Mouse (Mus musculus) lung, embryonic 14.5 days (tissue): ENCODE measurements at regions not wholly inside any gene's neighbourhood (a gene's known extent, or its start where the extent isn't known, plus 50 kb on each side); places are given as distances from the start of the nearest gene placed in this dataset.

Experiments
- ATAC-seq: fragments of 200-750 bp; cut with Nextera tagmentation; 2 replicates; pipeline ENCODE4 v1.8.0; 2017; ENCODE audit warnings: mild to moderate bottlenecking, moderate TSS enrichment, moderate library complexity; ENCODE audit not compliant: insufficient read depth
- DNase-seq: peaks from one replicate; pipeline ENCODE4 v3.0.0-alpha.2; 2015
- H3K27ac ChIP-seq: fragments of 300-500 bp; sonication (generic); 2 replicates; pipeline ENCODE4 v1.5.1; 2014; ENCODE audit warnings: low read depth, mild to moderate bottlenecking, moderate library complexity
- H3K27me3 ChIP-seq: fragments of 300-500 bp; sonication (generic); 2 replicates; pipeline ENCODE4 v1.6.1; 2014; ENCODE audit warnings: low read length, control low read depth; ENCODE audit not compliant: insufficient read depth
- H3K36me3 ChIP-seq: fragments of 300-500 bp; sonication (generic); 2 replicates; pipeline ENCODE4 v1.6.1; 2014; ENCODE audit warnings: control low read depth; ENCODE audit not compliant: insufficient read depth
- H3K4me1 ChIP-seq: fragments of 300-500 bp; sonication (generic); 2 replicates; pipeline ENCODE4 v1.6.1; 2014; ENCODE audit warnings: antibody characterized with exemption, control low read depth; ENCODE audit not compliant: insufficient read depth
- H3K4me2 ChIP-seq: fragments of 300-500 bp; sonication (generic); 2 replicates; pipeline ENCODE4 v1.6.1; 2014; ENCODE audit warnings: mild to moderate bottlenecking
- H3K4me3 ChIP-seq: fragments of 300-500 bp; sonication (generic); 2 replicates; pipeline ENCODE4 v1.5.1; 2014; ENCODE audit warnings: low read depth, low read length
- H3K9ac ChIP-seq: fragments of 300-500 bp; sonication (generic); 2 replicates; pipeline ENCODE4 v1.6.1; 2014
- H3K9me3 ChIP-seq: fragments of 300-500 bp; sonication (generic); 2 replicates; pipeline ENCODE4 v1.6.1; 2016; ENCODE audit warnings: low read depth, low read length, control low read depth
- CTCF ChIP-seq: IDR thresholded peaks from 2 replicates; pipeline ENCODE4 v1.5.1; 2016; ENCODE audit warnings: antibody characterized with exemption, low read depth
- WGBS: fragments of 180-500 bp; shearing (Covaris S2); extraction: QIAGEN DNeasy Blood & Tissue Kit; methylation state at CpG from one replicate; pipeline ENCODE4 v1.1.7; 2014; 5-methylcytosine and 5-hydroxymethylcytosine counted together

DNA sequence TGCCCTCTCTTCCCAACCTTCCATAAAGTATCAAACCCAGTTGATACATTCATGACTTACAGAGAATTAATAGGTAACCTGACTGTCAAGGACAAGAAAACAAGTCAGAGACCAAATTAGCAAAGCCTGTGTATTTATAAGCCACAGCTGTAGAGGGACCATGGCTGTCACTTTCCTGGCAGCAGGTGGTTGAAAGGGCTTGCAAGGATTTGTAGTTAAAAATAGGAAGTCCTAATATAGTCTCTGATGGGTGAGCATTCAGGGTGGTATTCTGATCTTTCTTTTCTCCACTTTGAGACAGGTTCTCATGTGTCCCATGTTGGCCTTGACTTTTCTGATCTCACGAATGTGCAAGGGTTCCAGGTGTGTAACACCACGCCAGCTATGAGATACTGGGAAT lies 63.7 kb upstream of the Ddx18 start:
- no peak for ATAC-seq
- 74% methylated on average over 2 of the region's 2 CpGs for WGBS
- no peak overlapping the region for H3K4me3 ChIP-seq
- H3K4me2 ChIP-seq, result no peak overlapping the region
- no peak for TF ChIP-seq CTCF
- no peaks in the 10 kb centered on the region for H3K4me1 ChIP-seq
- no peak overlapping the region for H3K27ac ChIP-seq
- no peaks in the 10 kb centered on the region for H3K36me3 ChIP-seq
- no peaks in the 10 kb centered on the region for H3K27me3 ChIP-seq
- no peak overlapping the region for H3K9ac ChIP-seq
- H3K9me3 ChIP-seq, result no peaks in the 10 kb centered on the region
- DNase-seq, result no peak

DNA sequence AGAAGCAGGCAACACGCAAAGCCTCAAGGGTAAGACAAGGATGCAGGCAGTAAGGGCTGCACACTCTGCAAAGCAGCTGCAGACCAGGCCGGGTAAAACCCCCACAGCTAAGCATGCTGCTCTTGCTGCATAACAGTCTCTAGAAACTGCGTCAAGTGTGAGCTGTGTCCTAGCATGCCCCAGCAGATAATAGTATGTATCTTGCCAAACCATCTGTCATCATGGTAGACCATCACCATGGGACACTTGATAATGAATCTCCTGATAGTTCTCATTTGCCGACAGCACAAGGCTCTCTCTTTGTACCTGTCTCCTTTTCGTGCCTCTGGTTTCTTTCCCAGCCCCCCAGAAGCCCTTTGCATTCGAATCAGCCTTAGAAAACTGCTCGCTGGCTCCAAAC lies 52.5 kb upstream of the Ddx18 start:
- no peak overlapping the region for H3K9ac ChIP-seq
- DNase-seq (no peak), ATAC-seq (no peak)
- no peak for TF ChIP-seq CTCF
- no peaks in the 10 kb centered on the region for H3K4me1 ChIP-seq
- no peaks in the 10 kb centered on the region for H3K27me3 ChIP-seq
- WGBS, result 75% methylated on average over 7 of the region's 7 CpGs
- no peaks in the 10 kb centered on the region for H3K36me3 ChIP-seq
- no peak overlapping the region for H3K4me3 ChIP-seq
- no peak overlapping the region for H3K27ac ChIP-seq
- no peak overlapping the region for H3K4me2 ChIP-seq
- H3K9me3 ChIP-seq, result no peaks in the 10 kb centered on the region

DNA sequence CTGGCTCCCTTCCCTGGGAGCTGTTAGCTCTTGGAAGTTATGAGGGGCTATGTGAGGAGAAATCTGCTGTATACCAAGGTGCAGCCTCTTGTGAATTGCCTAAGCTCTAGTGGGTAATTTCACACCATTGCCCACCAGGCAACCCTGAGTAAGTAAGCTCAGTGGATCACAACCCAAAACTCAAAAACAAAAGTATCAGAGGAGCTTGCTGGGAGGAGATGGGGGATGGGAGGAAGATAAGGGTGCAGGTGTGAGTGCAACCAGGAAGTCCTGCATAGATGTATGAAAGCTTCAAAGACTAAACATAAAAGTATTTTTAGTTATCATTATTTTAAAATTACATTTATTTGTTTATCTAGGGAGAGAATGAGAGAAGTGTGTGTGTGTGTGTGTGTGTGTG lies 50.8 kb upstream of the Ddx18 start:
- Histone ChIP-seq H3K4me2 (no peak overlapping the region), H3K9me3 (no peaks in the 10 kb centered on the region), H3K9ac (no peak overlapping the region), H3K27me3 (no peaks in the 10 kb centered on the region), H3K27ac (no peak overlapping the region), H3K4me3 (no peak overlapping the region), H3K4me1 (no peaks in the 10 kb centered on the region), H3K36me3 (no peaks in the 10 kb centered on the region)
- TF ChIP-seq CTCF, result no peak
- ATAC-seq (no peak), DNase-seq (no peak)
